Mouse (Mus musculus) heart, postnatal 4 days (tissue): ENCODE results near the gene Gga1. TPM values are rescaled to one million over a fixed set of nuclear protein-coding genes. Genes with fewer than 3 reads are reported as not detected.
A peak's percentile ranks its signal among the peaks of the same experiment; 100 is the strongest.

Experiments
- DNase-seq: peaks from one replicate; pipeline ENCODE4 v3.0.0; 2021
- total RNA-seq, 2 experiments: library from RNA; stranded (reverse); gene quantifications; 2 replicates each; pipeline ENCODE4 v1.2.3; 2021

The Gga1 gene
- total RNA-seq: 10 to 100 TPM; 47.1 to 47.6 TPM

DNA sequence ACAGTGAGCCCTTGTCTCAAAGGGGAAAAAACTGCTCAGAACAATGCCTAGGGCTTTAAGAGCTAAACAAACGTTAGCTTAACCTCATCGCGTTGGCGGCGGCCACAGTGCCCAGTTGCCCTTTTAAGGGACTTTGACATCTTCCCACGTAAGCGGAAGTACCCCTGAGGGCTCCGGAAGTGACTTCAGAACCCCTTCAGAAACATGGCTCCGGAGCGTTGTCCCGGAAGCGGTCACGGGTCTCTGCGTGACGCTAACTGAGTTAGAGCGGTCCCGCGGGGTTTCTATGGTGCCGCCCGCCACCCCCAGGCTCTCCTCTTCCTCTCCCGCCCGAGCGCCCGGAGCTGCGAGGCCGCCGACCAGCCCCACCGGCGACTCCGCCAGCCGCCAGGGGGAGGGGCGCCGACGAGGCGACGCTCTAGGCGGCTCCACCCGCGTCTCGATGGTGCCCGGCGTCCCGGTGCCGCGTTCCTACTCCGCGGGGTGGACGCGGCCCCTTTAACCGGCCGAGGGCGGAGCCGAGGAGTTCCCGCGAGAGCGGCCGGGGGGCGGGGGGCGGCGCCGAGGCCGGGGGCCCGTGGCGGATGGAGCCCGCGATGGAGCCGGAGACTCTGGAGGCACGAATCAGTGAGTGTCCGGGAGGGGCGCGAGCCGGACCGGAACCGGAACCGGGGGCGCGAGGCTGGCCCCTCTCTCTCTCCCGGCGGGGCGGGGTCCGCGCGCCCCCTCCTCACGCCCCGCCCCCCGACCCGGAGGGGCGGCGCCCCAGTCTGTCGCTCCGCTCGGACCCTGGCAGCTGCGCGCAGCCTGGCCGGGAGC, at the start of gene Gga1:
Gene Gga1 (plus strand): TSS at position 200 of the 819 bp plus-strand sequence.
- DNase-seq: peak; percentile 95

DNA sequence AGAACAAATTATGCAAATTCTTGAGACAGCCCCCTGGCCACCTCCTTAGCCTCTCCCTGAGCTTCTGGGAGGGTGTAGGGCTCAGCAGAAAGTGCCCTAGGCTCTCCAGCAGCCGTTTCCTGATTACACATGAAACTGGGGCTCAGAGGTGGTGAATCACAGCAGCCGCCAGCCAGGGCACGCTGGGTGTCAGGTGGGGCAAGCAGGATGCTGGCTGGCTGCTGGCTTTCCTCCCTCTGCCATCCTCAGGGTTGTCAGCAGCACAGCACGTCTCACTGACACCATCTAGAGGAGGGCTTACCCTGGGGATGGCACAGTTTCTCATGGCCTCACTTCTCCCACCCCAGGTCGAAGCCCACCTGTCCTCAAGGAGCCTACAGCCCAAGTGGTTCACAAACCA, 48.7 kb upstream of the Gga1 start:
- DNase-seq: no peak

DNA sequence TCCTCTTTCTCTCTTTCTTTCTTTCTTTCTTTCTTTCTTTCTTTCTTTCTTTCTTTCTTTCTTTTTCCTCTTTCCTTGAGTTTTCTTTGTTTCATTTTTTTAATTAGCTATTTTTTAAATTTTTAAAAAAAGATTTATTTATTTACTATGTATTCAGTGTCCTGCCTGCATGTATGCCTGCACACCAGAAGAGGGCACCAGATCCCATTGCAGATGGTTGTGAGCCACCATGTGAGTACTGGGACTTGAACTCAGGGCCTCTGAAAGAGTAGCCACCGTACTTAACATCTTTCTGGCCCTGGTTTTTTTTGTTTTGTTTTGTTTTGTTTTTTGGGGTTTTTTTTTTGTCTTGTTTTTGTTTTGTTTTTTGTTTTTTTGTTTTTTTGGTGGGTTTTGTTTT, 47.4 kb upstream of the Gga1 start:
- DNase-seq: no peak

DNA sequence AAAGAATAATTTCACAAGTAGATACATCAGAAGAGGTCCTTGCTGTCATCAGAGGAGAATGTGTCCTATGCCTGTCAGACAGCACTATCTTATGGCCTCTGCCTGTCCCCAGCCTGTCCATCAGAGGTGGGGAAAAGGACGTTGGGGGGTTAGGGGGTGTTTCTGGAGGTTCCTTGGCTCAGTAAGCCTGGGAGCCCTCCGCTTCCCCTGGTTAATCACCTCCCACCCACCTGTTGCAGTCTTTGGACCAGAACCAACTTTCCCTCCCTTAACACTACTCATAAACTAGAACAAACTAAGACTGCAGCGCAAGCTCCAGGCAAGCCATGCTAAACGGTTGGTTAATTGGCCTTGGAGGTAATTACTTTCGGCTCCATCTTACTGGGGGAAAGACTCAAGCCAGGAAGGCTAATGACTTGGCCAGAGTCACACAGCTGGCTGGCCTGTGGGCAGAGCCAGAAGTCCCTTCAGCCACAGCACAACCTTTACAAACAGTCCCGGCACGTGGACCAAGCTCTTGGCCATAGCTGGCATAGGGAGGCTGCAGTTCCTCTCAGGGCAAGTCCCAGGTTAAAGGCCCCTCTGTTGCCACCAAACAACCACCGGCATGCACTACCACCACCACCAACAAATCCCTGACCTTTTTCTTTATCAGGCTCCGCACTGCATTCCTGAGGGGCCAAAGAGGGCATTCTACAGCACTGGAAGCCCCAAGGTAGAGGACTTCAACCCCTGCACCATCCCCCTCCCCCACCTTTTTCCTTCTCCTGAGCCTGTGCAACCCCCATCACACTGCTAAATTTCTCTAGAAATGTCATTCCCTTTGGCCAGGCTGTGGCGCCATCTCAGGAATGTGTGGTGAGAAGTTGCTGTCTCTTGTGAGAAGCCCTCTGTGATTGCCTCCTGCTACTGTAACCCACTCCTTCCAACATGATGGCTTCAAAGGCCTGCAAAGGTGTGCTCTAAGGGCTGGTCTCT, 46.0 kb upstream of the Gga1 start:
- DNase-seq: no peak

DNA sequence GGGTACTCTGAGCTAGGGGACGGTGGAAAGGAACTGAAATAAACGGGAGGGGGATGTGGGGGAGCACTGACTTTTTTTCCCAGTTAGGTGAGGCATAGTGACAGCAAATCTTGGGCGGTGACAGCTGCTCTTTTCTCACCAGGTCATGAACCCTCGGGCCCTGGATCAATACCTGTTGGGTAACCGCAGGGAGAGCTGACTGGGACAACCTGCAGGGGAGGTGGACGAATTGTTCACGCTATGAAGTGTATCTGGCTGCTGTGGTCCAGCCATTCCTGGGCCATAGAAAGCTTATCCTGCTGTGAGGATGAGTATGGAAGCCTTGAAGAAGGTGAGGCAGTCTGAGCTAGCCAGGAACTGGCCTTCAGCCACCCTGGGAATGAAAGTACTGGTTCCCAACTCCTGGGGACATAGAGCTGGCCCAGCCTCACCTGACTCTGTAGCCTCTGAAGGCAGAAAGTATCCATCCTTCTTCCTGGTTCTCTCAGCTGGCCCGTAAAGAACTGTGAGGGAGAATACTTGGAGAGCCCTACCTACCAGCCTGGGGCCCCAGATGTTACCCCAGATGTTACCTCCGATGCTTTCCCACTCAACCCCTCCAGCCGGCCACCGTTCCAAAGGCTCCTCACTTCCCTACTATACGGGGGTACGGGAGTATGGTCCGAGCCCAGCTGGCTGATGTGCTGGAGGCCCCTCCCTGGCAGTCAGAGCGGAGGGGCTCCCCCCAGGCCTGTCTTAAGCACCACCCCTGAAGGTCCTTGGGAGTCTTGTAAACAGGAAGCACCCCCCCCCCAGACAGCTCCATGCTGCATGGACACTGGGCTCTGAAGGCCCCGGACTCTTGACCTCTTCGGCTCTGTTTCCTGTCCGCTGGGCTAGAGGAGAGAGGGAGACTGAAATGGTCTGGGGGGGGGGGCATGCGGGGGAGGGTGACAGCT, 45.0 kb upstream of the Gga1 start:
- DNase-seq: peak; percentile 59

DNA sequence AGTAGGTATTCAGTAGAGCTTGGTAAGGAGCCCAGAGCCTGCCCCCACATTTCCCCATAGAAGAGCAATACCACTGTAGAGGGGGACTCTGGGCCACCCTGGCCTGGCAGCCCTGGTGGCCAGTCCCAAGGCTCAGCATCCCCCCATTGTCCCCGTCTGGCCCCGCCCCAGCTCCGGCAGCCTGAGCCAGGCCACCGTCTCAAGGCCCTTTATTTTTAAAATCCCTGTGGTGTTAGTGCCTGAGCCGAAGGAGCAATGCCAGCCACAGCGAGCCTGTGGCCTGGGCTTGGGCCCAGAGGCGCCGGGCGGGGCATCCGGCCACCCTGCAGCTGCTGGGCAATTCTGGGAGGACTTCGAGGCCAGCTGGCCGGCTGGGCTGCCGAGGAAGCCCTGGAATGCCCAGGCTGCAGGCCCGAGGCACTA, 44.3 kb upstream of the Gga1 start:
- peak; percentile 86 for DNase-seq

DNA sequence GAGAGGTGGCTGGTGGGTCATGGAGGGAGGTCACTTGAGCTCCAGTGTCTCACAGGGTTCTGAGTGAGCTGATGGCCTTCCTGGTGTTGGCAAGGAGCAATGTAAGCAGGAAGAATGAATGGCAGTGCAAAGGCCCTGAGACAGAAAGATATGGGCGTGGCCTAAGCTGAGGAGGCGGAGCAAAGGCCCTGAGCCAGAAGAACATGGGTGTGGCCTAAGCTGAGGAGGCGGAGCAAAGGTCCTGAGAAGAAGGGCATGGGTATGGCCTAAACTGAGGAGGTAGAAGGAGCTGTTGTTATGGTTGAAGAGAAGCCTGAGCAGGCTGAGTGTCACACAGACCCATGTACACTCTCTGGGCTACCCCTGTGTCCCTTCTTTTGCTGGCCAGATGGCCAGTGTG, 43.4 kb upstream of the Gga1 start:
- peak; percentile 43 for DNase-seq

DNA sequence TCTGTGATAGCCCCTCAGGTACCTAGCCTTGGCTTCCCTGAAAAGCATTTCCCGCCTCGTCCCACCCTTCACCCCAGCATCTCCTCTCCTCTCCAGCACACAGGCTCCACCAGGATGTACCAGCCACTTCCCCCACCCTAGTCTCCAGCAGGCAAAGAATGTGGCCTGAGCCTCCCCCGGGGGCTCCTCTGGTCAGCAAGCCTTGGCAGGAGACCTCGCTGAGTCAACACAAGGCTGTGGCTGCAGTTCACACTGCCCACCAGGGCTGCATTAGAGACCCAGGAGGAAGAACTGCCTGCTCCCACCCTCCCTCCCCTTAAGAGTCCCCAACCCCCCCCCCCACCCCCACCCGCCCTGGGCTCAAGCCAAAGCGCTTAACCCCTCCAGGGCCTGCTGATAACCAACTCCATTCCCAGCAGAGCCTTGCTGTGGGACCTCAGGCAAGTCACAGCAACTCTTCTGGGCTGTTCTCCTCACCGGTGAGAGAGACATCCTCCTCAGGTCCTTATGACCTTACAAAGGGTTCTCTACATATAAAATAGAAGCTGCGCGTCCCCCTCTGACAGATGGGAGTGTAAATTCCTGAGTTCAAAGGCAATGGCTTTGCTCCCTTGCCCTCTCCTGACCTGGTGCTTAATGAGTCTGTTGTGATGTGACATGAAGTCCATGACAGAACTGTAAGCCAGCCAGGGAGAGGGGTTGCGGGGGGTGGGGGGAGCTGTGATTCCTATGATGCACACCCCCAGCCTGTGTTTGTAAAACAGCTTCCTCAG, 42.6 kb upstream of the Gga1 start:
- peak; percentile 65 for DNase-seq

DNA sequence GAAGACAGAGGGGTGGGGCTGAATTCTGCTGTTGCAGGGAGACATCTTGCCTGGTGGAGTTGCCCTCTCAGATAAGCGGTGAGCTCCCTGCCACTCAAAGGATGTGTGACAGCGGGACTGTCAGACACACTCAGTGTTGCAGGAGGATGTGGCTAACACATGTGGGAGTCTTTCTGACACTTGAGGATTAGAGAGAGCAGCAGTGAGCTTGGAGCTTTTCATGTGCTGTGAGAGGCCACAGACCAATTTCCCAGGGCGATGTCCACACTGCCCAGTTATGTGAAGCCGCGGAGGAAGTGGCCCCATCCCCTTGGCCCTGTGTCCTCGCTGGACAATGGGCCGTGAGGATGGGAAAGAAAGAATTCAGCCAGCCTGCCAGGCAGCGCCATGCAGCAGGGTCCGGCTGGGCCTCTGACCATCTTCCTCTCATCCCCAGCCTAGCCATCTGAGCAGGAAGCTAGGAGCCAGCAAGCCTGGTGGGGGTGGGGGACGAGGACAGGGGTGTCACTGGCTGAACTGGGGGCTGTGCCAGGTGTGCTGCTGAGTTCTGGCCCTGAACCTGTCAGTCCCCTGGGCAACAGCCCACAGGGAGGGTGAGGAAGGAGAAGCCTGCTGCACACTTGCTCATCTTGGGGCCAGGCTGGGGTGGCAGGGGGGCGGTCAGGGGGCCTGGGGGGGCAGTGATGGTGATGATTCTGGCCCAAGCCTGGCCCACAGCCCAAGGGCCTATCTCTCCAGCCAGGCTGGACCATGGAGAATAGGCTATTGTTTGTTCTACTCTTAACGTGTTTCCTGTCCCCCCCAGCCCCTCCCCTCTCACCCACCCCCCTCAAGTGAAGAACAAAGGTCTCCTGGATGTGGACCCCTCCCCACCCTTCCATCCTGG, 41.5 kb upstream of the Gga1 start:
- peak; percentile 67 for DNase-seq

DNA sequence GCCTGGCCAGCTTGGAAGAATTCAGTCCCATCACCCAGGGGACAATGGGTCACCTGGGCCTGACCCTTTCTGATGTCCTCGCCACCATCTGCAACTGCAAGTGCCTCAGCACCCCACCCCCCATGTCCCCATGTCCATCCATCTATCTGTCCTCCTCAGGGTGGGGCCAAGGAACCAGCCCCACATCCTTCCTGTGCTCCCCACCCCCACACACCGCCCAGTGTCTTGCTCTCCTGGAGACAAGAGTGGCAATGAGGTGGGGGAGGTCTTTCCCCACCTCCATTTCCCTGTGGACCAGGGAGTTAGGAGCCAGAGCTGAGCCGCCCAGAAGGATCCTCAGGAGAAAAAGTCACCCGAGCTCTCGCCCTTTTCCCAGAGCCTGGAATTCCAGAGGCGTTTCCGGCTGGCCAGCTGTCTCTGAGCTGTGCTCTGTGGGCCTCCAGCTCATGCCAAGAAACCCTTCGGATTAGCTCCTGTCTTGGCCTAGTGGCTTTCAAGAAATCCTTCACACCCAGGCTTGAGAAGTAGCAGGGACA, 40.8 kb upstream of the Gga1 start:
- peak; percentile 75 for DNase-seq

DNA sequence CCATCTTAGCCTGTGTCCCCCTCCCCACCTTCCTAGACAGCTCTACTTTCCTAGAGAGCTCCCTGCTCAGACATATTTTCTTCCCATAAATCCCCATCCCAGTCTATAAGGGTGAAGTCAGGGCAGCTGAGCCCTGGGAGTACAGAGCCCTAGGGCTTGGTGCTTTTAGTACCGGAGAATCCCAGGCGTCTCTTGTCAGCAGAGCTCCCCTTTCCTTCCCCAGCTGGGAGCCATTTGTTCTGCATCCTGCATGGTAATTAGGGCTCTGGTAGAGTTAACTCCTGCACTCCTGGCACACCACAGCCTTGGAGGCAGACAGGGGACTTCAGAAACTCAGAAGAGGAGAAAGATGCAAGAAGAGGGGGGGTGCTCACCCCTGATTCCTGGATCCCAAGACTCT, 37.2 kb upstream of the Gga1 start:
- peak; percentile 34 for DNase-seq

DNA sequence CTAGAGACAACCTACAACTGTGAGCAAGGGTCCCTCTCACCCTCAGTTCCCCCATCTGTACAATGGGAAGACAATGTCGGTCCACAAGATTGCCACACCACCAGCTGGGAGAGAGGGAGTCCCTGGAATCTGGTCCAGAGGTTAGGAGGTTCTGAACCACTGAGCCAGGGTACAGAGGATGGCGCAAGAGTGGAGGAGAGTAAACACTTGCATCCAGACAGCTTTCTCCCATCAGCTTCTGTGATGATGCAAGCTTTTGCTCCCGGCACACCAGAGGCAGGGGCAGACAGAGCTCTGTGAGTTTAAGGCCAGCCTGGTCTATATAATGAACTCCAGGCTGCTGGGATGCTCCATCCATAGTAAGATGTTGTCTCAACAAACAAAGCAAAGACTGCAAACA, 36.7 kb upstream of the Gga1 start:
- peak; percentile 18 for DNase-seq

DNA sequence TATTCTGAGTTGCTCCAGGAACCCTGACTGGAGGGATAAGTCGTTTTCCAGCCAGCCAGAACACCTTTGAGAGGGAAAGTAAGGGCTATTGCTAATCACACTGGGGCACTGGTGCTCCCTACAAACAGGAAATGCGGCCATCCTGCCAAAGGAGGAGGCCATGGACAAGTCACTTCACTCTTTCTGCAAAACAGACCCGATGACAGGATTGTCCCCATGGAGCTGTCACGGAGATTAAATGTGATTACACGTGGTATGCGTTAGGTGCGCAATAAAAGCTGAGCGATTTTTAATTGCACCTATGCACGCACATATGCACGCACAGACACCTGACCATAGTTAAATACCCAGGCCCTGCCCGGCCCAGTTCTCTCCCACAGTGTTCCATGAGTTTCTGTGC, 36.2 kb upstream of the Gga1 start:
- no peak for DNase-seq

DNA sequence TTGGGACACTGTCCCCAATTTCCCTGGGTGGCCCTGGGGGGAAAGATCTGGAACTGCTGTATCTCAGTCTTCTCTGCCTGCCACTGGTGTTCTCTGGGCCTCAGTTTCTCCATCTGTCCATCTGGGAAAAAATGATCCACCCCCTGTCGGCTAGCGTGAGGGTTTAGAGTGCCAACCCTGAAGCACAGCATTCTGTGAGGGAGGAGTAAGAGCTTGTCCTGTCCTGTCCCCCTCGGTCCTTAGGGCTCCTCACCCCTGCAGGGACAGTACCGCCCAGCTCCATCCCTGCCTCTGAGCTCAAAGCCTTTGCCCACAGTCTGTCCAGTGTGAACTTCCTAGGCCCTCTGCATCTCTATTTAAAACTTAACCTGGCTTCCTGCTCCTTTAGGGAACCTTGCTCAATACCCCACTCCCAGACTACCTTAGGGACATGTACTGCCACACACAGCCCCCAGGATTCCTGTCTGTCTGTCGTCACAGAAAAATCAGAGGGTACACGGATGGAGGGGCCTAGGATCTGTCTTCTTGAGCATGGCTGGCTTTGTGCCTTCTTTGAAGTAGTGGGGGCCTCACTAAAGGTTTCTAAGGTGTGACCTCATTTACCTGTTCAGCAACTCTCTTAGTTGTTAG, 35.7 kb upstream of the Gga1 start:
- DNase-seq: no peak

DNA sequence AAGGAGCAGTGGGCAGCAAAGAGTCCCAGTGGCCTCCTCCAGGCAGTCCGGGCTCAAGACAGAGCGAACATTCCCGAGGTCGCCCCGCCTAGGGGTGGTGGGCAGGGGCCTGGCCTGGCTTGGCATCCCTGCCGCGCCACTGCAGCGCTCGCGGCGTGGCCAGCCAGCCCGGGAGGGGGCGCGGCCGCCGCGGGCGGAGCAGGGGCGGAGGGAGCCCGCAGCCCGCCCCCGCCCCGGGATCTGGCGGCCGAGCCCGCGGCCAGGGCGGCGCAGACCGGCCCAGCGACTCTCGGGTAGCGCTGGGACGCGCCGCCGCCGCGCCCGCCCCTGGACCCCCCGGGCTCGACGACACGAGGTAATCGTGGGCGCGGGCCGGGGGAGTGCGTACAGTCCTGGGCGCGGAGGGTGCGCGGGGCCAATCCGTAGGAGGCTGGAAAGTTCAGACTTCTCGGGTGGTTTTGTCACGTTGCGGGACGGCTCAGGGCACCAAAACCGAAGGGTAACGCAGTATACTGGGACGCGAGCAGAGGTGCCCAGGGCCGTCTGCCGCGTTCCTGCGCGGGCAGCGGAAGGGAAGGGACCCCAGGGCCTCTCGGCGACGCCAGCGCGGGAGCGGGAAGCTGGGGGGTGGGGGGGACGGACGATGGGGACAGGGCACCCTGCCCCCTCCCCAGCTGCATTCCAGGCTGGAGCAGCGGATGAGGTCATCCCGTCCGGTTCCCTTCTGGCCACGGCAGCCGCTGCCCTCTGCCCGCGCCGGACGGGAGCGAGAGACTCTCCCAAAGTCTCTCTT, 34.4 kb upstream of the Gga1 start, which contains the start of gene Cdc42ep1:
Gene Cdc42ep1 (plus strand): TSS at position 254 of the 793 bp plus-strand sequence.
- peak; percentile 78 for DNase-seq

DNA sequence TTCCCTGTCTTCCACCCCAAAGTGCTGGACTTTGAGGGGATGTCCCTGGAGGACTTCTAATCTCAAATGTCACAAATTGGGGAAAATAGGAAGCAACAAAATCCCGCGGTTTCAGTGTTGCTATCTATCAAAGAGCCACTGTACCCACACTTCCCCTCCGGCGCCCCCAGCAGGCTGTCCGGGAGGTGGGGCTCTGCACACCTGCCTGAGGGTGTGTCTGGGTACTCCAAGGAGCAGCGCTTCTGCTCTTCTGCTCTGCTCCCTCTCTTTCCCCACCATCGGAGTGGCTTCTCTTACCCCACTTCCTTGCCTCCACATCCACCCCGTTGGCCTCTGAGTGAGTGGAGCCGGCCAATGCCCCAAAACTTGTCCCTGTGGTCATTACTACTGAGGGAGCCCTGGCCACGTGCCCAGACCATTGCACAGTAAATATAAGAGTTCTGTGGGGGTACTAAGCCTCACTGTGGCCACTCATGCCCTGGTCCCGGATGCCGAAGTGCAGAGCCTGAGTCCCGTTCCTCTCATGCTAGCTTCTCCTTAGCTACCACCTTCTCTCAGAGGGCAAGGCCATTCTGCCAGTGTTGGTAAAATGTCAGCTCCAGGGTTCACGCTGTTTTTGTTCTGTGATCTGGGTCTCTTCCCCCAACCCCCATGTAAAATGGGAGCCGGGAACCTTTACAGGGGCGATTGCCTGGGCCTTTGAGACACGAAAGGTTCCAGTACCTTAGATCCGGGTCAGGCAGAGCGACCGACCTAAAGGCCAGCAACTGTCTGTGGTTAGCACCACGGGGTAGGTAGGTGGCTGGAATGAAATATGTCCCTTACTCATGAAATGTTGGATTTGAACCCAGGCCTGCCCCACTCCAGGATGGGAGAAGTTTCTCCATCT, 33.2 kb upstream of the Gga1 start:
- peak; percentile 50 for DNase-seq

DNA sequence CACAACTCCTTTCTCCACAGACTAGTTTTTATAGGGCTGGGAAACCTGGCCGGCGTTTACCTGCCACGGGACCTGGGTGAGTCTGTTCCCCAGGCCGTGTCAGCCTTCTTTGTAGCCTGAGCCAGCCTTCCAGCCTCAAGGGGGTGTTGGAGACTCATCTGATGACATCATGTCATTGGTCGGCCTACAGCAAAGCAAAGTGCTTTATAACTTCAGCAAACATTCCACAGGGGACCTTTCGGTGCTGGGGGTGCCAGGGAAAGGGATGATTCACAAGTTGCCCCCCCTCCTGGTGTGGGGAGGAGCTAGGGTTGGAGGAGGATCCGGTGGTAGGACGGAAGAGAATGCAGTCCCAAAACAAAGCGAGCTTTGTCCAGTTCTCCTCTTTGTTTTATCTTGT, 32.2 kb upstream of the Gga1 start:
- peak; percentile 77 for DNase-seq

DNA sequence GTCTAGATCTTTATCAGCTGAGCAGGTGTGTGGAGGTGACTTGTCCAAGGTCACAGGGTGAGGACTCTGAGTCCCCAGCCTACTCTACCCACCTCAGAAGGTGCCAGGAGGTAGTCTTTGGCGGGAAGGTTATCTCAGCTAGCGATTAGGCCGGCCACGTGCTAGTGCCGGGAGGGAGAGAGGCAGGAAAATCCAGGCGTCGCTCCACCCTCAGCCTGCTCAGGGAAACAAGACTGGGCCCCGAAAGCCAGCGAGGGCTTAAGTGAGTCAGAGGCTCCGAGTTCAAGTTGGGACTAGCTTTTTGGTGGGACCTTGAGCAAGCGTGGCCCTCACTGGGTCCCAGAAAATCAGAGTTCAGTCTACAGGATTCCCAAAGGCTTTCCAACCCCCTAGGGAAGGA, 31.7 kb upstream of the Gga1 start:
- DNase-seq: peak; percentile 56
